Mouse (Mus musculus) megakaryocyte-erythroid progenitor cell, adult 5-6 weeks (primary cell): ENCODE measurements around the gene Kmt5a. TPM values are rescaled to one million over a fixed set of nuclear protein-coding genes. Genes with fewer than 3 reads are reported as not detected.
"Not testable (repeated sequence)": the region's sequence is repeated elsewhere in the genome, so short reads cannot be mapped to it uniquely, and the experiment has no call there.

Source experiments
- ATAC-seq: replicated peaks from 2 replicates; pipeline ENCODE4 v1.8.0; 2016; ENCODE audit warnings: mild to moderate bottlenecking, inconsistent platforms; ENCODE audit not compliant: severe bottlenecking, poor library complexity, low FRiP score, low TSS enrichment
- total RNA-seq, 2 experiments: library from RNA; stranded (forward) in 1 of 2; stranded (reverse) in 1 of 2; fragments of 200-1000, 215-1000 nt in 1 of 2; fragments of >200 nt in 1 of 2; fragmentation: Nextera tagmentation in 1 of 2; gene quantifications; 2 replicates each; pipeline ENCODE4 v1.2.3; 2014 to 2017

The Kmt5a gene
- total RNA-seq, 2 experiments from 2014 or later, result 201 to 250 TPM

DNA sequence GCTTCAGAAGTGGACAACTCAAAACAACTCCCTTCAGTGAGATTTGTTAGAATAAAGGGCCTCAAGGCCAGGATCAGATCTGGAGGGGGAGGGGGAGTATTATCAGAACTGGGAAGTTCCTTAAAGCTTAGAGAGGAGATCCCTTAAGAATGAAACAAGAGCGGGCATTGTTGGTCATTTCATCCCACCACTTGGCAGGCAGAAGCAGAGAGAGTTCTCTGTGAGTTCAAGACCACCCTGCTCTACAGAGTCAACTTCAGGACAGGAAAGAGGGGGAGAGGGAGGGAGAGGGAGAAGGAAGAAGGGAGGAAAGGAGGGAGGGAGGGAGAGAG, 39.1 kb downstream of the Kmt5a start:
- ATAC-seq, result no peak

DNA sequence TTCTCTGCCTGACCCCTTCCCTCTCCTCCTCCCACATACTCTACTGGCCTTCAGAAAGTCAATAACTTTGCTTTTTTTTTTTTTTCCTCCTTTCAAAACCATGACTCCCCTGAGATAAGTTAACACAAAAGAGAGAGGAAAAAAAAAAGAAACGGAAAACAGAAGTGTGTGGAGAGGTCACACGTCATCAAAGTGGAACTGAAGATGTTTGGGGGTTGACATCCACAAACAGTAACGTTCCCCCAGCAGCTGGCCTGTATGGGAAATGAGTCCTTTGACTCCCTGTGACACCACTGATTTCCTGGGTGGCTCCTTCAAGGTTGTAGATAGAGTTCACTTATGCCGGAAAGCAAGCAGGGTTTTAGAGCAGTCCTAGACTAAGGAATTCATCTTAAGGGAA, 40.4 kb downstream of the Kmt5a start:
- ATAC-seq, result no peak

DNA sequence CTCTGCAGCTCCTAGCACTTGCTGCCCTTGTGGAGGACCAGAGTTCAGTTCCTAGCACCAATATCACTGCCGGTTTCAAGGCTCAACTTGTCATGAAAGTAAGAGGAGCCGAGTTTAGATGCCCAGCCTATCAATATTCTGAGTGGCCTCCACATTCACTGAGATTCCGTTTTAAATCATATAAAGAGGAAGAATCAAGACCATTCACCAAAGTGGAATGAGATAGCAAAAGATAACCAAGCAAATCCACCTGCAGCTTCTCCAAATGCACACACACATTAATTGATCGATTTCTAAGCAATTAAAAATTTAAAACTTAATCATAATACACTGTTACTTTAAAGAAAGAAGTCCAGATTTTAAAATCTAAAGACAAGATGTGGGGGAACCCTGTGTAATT, 42.0 kb downstream of the Kmt5a start:
- ATAC-seq, result no peak

DNA sequence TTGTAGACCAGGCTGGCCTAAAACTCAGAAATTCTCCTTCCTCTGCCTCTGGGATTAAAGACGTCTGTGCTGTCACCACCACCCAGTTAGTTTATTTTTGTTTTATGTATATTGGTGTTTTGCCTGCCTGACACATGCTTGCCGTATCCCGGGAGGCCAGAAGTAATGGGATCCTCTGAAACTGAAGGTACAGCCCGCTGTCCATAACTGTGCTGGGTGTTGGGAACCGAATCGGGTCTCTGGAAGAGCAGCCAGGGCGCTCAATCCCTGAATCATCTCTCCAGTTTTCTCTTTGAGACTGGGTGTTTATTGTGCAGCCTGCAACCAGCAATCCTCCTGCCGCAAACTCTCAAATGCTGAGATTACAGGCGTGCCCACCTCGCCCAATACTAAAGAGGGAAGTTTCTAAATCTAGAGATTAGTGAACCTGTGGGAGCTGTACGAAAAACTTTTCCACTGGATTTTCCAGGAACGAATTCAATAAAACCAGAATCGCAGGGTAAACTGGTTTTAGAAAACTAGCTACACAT, 42.8 kb downstream of the Kmt5a start:
- no peak for ATAC-seq

DNA sequence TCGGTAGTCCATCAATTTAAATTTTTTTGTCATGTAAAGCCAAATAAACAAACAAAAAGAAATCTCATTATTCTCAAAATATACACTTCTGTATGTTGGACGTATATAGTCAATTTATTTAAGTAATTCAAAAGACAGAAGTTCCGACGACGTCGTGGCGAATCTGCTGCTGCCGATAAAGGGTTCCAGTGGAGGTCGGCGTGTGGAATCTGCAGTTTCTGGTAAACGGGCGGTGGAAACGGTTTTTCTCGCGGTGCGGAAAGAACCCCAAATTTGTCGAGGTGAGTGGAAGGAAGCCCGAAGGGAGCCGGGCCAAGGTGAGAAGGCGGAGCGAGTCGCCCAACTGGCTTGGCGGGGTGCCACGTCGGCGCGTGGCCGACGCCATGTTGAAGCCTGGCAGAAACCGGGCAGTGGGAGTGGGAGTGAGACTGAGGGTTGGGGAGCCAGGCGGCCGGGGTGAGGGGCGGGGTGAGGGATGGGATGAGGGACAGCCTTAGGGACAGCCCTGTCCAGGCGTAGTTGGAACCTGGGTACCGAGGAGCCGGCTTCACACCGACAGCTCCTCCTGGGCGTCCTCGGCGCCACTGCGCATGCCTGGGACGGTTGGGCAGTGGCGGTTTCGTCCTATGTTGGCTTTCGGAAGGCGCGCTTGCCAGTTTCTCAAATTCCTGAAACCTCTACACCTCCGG, 43.4 kb downstream of the Kmt5a start, which contains the start of gene Snrnp35:
Snrnp35 (plus strand) TSS at position 169 of the 689 bp plus-strand sequence.
- peak; percentile 74 for ATAC-seq

DNA sequence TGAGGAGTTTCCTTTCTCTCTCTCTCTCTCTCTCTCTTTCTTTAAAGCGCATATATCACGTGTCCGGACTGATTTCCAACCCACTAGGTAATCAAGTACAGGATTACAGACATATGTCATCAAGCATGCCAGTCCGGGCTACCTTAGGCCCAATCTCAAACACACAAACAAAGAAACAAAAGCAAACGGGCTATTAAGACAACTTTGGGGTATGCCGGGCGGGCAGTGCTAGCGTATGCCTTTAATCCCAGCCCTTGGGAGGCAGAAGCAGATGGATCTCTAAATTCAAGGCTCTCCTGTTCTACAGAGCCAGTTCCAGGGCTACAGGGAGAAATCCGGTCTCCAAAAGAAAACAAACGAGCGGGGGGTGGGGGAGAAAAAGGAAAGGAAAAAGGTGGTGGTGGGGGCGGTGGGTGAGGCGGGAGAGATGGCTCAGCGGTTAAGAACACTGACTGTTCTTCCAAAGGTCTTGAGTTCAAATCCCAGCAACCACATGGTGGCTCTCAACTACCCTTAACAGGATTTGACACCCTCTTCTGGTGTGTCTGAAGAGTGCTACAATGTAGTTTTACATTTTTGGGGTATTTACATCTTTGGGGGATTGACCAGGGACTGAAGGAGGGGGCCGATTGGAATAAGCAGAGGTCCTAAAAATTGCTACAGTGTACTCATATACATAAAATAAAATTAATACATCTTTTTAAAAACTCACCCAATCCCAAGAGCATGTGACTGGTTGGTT, 44.1 kb downstream of the Kmt5a start:
- ATAC-seq, result peak; percentile 20

DNA sequence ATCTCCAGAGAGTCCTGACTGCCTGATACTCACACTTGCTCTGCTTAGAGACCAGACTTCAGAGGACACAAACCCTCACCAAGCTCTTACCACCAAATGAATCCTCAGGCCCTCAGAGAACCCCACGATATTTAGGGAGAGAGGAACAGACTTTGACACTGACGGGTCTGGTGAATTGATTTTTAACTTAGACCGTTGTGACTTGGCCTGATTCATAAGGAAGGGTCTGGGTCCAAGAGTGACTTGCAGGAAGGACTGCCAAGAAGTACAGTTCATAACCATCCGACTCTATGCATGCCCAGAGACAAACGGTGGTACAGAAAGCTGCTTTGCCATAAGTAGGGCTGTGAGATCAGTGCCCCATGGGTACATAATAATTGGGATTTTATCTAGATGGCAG, 45.9 kb downstream of the Kmt5a start:
- no peak for ATAC-seq

DNA sequence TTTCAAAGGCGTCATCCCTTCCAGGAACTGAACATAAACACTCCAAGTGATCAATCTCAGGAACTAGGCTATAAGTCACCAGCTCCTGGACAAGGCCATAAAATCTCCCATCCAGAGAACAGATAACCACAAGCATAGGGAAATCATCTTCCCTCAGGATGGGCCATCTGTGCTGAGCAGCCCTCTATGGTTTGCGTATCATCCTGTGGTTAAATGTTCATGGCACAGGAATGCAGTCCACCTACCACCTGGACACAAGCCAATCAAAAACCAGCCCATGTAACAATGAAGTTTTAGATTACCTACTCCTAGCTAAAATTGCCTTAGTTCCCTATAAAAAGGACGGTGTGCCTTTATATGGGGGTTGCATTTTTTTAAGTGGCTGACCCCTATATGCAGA, 49.2 kb downstream of the Kmt5a start:
- no peak for ATAC-seq

DNA sequence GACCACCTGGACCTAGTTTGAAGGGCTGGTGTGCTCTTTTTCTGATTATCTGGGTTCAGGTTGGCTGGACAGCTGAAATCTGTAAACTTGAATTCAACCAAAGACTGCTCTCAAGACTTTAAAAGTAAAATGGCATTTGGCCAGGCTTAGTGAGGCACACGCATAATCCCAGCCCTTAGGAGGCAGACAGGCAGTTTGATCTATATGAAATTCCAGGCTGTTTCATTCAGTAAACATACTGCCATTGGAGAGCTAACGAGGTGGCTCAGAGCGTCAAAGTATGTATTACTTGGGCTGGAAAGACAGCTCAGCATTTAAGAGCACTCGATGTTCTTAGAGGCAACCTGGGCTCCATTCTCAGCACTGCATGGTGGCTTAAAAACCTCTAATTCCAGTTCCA, 52.0 kb downstream of the Kmt5a start:
- no peak for ATAC-seq

DNA sequence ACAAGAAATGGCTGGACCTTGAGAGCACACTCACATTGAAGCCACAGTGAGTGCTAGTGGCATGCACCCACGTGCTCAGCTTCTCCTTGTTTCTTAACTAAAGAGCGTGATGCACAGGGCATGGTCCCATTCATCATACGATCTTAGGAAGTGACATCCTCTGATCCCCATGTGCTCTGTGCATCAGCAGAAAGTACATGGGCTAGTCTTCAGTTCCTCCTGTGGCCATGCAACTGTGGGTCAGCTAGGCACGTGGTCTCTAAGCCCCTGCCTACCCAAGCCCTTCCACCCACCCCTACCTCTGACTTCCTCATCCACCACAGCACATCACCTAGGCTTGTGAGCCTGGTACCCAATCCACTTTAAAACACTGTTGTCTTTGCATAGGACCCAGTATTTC, 52.9 kb downstream of the Kmt5a start:
- no peak for ATAC-seq

DNA sequence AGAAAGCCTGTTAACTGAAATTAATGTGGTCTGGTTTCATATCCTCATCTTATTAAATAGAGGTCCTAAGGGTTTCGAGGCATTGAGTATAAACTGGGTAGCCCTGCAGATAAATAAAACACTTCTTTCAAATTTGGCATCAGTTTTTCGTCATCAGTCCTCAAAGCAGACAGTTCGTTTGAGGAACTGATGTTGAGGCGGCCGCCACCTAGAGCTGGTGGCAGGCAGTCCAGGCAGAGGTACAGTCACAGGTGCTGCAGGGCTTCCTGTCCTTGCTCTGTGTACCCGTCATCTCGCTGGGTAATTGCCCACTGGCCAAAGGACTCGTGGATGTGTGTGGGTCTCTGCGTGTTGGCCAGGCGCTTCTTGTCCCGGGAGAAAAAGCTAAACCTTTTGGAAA, 53.7 kb downstream of the Kmt5a start:
- no peak for ATAC-seq

DNA sequence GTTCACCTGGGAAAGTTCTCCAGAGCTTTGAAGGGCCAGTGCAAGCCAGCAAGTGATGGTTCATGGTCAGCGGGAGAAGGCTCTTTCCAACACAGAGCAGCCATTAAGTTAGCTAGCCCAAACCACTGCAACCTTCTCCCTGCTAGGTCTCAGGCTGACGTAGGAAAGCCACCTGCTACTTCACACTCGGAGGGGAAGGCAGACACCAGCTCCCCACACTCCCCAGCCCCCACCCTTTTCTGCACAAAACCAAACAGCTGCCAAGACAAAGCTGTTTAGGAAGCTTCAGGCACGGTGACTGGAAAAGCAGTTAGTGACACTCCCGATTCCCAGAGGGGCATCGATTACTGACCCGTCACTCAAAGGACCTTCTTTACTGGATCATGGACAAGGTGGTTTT, 55.8 kb downstream of the Kmt5a start:
- no peak for ATAC-seq

DNA sequence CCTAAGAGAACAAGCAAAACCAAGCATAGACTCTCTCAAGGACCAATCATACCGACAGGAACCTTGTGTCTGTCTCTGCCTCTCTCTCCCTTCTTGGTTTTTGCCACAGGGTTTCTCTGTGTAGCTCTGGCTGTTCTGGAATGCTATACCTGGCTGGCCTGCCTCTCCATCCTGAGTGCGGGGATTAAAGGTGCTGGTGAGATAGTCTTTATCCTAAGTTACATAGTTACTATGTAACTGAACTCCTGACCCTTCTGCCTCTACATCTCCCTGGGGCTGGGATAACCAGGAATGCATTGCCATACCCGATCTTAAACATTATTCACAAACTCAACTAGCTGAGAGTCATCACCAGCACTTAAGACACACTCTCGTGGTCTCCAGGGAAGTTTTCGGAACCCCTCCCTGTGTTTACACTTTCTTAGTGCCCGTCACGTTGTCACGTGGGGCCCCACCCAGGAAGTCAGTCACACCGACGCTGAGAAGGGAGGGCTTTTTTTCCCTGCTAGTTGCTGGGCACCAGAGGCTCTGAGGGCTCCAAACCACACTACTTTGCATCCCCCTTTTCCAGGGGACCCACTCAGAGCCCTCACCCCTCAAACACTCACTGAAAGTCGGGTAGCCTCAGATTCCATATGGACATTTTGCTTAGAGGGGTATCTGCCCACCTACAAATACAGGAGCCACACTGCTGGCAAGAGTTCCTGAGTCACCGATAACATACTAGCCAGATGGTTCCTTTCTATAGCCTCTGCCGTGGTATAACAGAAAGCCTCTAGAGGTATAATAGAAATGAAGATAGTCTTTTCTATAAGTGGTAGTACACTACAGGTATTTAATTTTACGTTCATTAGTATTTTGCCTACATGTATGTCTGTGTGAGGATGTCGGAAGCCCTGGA, 57.1 kb downstream of the Kmt5a start:
- peak; percentile 40; the same call in 1 of the 2 replicates for ATAC-seq

DNA sequence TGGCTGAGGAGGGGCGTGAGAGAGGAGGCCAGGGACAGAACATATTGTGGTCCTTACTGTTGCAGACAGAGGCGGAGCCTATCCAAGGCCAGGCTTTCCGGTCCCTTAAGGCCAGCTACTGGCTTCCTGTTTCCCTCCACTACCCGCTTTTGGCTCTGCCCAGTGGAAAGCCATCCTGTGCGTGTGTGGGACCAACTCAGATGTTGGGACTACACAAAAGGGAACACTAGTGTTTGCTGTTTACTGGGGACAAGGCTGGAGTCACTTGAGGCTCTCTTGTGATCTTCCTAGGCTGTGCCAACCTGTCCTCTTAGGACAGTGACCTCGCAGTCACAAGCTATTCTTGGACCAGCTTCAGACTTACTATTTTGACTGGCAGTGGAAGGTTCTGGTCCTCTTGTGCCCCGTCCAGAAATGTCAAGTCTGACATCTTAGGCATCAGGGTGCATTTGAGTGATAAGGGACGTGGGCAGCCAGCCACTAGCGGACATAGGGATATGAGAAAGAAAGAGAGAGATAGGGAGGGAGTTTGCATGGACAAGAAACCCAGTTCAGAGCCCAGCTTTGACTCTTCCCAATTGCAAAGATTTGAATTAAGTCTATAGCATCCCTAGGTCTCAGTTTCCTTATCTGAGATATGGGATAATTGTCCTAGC, 58.6 kb downstream of the Kmt5a start:
- ATAC-seq, result peak; percentile 62

DNA sequence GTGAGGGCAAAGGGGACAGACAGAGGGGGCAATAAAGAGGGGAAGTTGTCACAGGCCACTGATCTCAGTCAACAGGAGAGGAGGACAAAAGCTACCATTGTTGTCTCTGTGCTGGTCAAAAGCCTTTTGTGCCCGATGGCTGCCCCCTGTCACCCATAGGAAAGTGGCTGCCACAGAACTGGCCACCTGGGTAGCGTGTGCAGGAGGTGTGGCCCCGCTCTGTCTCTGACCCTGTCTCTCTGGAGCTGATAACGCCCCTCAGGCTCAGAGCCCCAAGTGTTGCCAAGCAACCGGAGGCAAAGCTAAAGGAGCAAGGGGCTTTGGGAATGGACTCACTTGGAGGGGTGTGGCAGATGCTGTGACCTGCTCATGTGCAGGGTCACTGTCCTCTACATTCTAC, 59.3 kb downstream of the Kmt5a start:
- ATAC-seq, result peak; percentile 38; the same call in 1 of the 2 replicates

DNA sequence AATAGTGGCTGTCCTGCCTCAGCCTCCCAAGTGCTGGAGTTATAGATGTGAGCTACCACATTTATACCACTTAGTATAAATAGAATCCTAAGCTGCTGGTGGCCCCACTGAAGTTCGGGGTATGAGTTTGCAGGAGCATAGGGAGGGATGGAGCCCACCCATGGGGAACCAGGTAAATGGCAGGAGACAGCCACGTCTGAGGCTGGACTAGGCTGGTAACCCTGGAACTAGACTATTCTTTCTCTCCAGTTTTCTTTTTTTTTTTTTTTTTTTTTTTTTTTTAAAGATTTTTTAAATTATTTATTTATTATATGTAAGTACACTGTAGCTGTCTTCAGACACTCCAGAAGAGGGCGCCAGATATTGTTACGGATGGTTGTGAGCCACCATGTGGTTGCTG, 60.3 kb downstream of the Kmt5a start:
- ATAC-seq, result not testable (repeated sequence)

DNA sequence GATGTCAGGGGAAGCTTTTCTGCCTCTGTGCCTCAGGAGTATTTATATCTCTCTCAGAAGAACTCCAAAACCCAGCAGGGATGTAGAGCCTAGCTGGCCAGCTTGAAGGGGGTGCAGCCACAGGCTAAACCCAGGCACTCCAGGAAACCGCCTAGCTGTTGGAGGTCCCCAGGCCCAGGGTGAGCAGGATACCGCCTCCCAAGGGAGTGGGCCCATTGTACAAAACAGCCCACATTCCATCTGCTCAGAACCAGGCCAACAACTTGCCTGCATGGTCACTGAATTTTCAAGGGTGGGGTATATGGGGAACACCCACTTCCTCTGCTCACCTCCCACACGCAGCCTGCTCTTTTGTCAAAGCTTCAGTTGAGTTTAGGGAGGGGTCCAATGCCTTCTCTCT, 60.8 kb downstream of the Kmt5a start:
- ATAC-seq, result no peak

DNA sequence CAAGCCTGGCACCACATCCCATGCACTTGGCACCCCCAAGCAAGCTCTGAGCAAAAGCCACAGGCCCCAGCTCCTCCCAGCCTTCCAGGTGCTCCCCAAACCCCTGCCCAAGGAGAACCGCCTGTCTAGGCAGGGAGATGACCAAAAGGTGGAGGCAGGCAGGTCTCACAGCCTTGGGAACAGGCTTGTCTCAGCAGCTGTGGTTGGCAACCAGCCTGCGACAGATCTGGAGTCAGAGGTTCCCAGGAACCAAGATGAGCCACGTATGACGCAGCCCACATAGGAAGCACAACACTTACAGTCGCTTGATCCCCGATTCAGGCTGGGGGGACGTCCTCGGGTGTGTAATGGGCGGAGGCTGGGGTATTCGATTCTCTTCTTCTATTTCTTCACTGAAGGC, 61.8 kb downstream of the Kmt5a start:
- no peak for ATAC-seq

DNA sequence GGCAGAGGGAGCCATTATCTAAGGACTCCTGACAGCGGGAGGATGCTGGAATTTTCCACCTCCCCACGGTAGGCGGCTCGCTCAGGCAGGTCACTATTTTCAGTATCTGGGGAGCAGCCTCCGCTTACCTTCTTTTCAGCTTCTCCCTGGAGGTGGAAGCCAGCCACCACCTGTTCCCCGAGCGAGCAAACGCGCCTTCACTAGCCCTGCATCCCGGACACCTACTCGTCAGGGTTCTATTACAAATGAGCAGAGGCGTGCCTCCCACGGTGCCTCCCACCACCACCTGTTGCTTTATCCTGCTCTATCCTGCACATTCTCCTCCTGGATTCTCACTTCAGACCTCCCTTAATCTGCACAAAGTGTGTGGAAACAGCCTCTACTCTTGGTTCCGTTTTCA, 64.0 kb downstream of the Kmt5a start:
- ATAC-seq, result no peak

DNA sequence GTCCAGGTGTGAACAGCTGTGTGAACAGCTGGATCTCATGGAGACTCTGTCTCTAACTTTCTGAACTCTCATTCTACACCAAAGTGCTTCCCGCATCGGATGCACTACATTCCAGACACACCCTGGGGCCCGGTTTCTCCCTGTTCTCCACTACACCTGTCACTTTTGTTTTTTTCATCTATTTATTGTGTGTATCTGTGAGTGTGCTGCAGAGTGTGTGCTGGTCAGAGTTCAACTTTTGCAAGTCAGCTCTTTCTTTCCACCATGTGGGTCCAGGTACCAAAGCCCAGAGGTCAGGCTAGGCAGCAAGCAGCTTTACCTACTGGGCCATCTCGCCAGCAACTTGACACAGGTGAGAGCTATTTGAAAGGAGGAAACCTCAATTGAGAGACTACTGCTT, 65.5 kb downstream of the Kmt5a start:
- ATAC-seq, result no peak
